Mouse (Mus musculus) forebrain, embryonic 16.5 days (tissue): ENCODE results near the gene Odf2. TPM values are rescaled to one million over a fixed set of nuclear protein-coding genes. Genes with fewer than 3 reads are reported as not detected.

ENCODE experiments used
- ATAC-seq: fragments of 200-750 bp; cut with Nextera tagmentation; 2 replicates; pipeline ENCODE4 v1.8.0; 2017; ENCODE audit warnings: mild to moderate bottlenecking, moderate library complexity
- H3K27ac ChIP-seq: fragments of 300-500 bp; sonication (generic); 2 replicates; pipeline ENCODE4 v1.5.1; 2014; ENCODE audit warnings: low read length, control low read depth
- H3K27me3 ChIP-seq: fragments of 300-500 bp; sonication (generic); replicated peaks from 2 replicates; pipeline ENCODE4 v1.6.1; 2014; ENCODE audit warnings: low read length; ENCODE audit not compliant: control insufficient read depth, insufficient read depth
- H3K36me3 ChIP-seq: fragments of 300-500 bp; sonication (generic); 2 replicates; pipeline ENCODE4 v1.6.1; 2014; ENCODE audit not compliant: control insufficient read depth, insufficient read depth
- H3K4me1 ChIP-seq: fragments of 300-500 bp; sonication (generic); replicated peaks from 2 replicates; pipeline ENCODE4 v1.6.1; 2014; ENCODE audit warnings: low read length; ENCODE audit not compliant: control insufficient read depth, insufficient read depth
- H3K4me2 ChIP-seq: fragments of 300-500 bp; sonication (generic); 2 replicates; pipeline ENCODE4 v1.6.1; 2014; ENCODE audit warnings: mild to moderate bottlenecking, low read length, control low read depth
- H3K4me3 ChIP-seq: fragments of 300-500 bp; sonication (generic); replicated peaks from 2 replicates; pipeline ENCODE4 v1.5.1; 2014; ENCODE audit warnings: mild to moderate bottlenecking, low read length, control low read depth
- H3K9ac ChIP-seq: fragments of 300-500 bp; sonication (generic); replicated peaks from 2 replicates; pipeline ENCODE4 v1.6.1; 2014; ENCODE audit warnings: low read depth, low read length, control low read depth
- H3K9me3 ChIP-seq: fragments of 300-500 bp; sonication (generic); 2 replicates; pipeline ENCODE4 v1.6.1; 2016; ENCODE audit warnings: low read length; ENCODE audit not compliant: control insufficient read depth
- WGBS: fragments of 180-500 bp; shearing (Covaris S2); extraction: QIAGEN DNeasy Blood & Tissue Kit; methylation state at CpG from one replicate; pipeline ENCODE4 v1.1.7; 2014; 5-methylcytosine and 5-hydroxymethylcytosine counted together
- polyA plus RNA-seq: library from polyadenylated mRNA; unstranded; fragments of >200 nt; fragmentation: Nextera tagmentation; extraction: Ambion mirVana; gene quantifications from 2 replicates; pipeline ENCODE4 v1.2.1, GENCODE M21; 2015

Gene Odf2
- polyA plus RNA-seq, 1 experiment from 2014 or later, result 73.7 TPM

- no peak overlapping the region for H3K9ac ChIP-seq
- H3K4me3 ChIP-seq, result no peak overlapping the region
- H3K27ac ChIP-seq, result no peak overlapping the region
- peaks cover 18% of the 10 kb centered on the region for H3K36me3 ChIP-seq
- H3K4me1 ChIP-seq, result peaks cover 17% of the 10 kb centered on the region
- no peak for ATAC-seq
- no peaks in the 10 kb centered on the region for H3K9me3 ChIP-seq
- H3K4me2 ChIP-seq, result no peak overlapping the region
- no peaks in the 10 kb centered on the region for H3K27me3 ChIP-seq
- WGBS, result 93% methylated on average over 7 of the region's 7 CpGs
Observed at GRCm38 (mm10) chr2:29961246-29961645, 72.2 kb downstream of the Odf2 start.

- H3K27ac ChIP-seq, result peak overlapping the region; percentile 93
- no peaks in the 10 kb centered on the region for H3K27me3 ChIP-seq
- peak overlapping the region; percentile 50 for H3K4me2 ChIP-seq
- ATAC-seq, result peak; percentile 32
- 11% methylated on average over 10 of the region's 10 CpGs for WGBS
- peaks cover 46% of the 10 kb centered on the region for H3K4me1 ChIP-seq
- 0 out of 2 replicates have a peak, but pooled peaks cover 5% of the 10 kb centered on the region for H3K36me3 ChIP-seq
- peak overlapping the region; percentile 62 for H3K4me3 ChIP-seq
- peak overlapping the region; percentile 82 for H3K9ac ChIP-seq
- no peaks in the 10 kb centered on the region for H3K9me3 ChIP-seq
Observed at GRCm38 (mm10) chr2:29964354-29965249, 75.6 kb downstream of the Odf2 start.

GRCm38 (mm10) chr2:29965250-29965843, 76.3 kb downstream of the Odf2 start, which contains the start of gene Sptan1:
Gene Sptan1 (plus strand): TSS chr2:29965560.
- Histone ChIP-seq H3K9me3 (no peaks in the 10 kb centered on the region), H3K4me2 (peak within 1 kb of the TSS; percentile 75), H3K27me3 (no peaks in the 10 kb centered on the region), H3K36me3 (0 out of 2 replicates have a peak, but pooled peaks cover under 1% of the 10 kb centered on the region), H3K4me3 (peak within 1 kb of the TSS; percentile 62), H3K27ac (peak within 1 kb of the TSS; percentile 93), H3K4me1 (peaks cover 52% of the 10 kb centered on the region), H3K9ac (peak within 1 kb of the TSS; percentile 99)
- under 1% methylated on average over 70 of the region's 82 CpGs for WGBS
- peak; percentile 99 for ATAC-seq

GRCm38 (mm10) chr2:29965906-29966305, 76.9 kb downstream of the Odf2 start:
- 0% methylated on average over 40 of the region's 41 CpGs for WGBS

GRCm38 (mm10) chr2:29966826-29967225, 77.8 kb downstream of the Odf2 start:
- H3K4me2 ChIP-seq, result peak overlapping the region; percentile 75
- peaks cover 59% of the 10 kb centered on the region for H3K4me1 ChIP-seq
- H3K36me3 ChIP-seq, result no peaks in the 10 kb centered on the region
- no peak for ATAC-seq
- no peaks in the 10 kb centered on the region for H3K27me3 ChIP-seq
- H3K27ac ChIP-seq, result no peak overlapping the region
- H3K9ac ChIP-seq, result peak overlapping the region; percentile 99
- no peaks in the 10 kb centered on the region for H3K9me3 ChIP-seq
- 54% methylated on average over 2 of the region's 2 CpGs for WGBS
- H3K4me3 ChIP-seq, result peak overlapping the region; percentile 62

More at GRCm38 (mm10) chr2:29965906-29966305, 76.9 kb downstream of the Odf2 start:
- Histone ChIP-seq H3K27me3 (no peaks in the 10 kb centered on the region), H3K9ac (peak overlapping the region; percentile 99), H3K4me2 (peak overlapping the region; percentile 75), H3K36me3 (no peaks in the 10 kb centered on the region), H3K4me3 (peak overlapping the region; percentile 62), H3K4me1 (peaks cover 55% of the 10 kb centered on the region), H3K27ac (peak overlapping the region; percentile 93), H3K9me3 (no peaks in the 10 kb centered on the region)
- peak; percentile 44 for ATAC-seq

GRCm38 (mm10) chr2:29967768-29968167, 78.7 kb downstream of the Odf2 start:
- Histone ChIP-seq H3K4me3 (peak overlapping the region; percentile 3), H3K36me3 (no peaks in the 10 kb centered on the region), H3K27ac (no peak overlapping the region), H3K4me2 (peak overlapping the region; percentile 75), H3K9me3 (no peaks in the 10 kb centered on the region), H3K27me3 (no peaks in the 10 kb centered on the region), H3K4me1 (peaks cover 66% of the 10 kb centered on the region), H3K9ac (no peak overlapping the region)
- ATAC-seq, result no peak
- 44% methylated on average over 5 of the region's 5 CpGs for WGBS

GRCm38 (mm10) chr2:29968638-29969037, 79.6 kb downstream of the Odf2 start:
- H3K27me3 ChIP-seq, result no peaks in the 10 kb centered on the region
- H3K4me1 ChIP-seq, result peaks cover 64% of the 10 kb centered on the region
- H3K36me3 ChIP-seq, result no peaks in the 10 kb centered on the region
- ATAC-seq, result no peak
- peak overlapping the region; percentile 22 for H3K4me2 ChIP-seq
- H3K9ac ChIP-seq, result no peak overlapping the region
- no peak overlapping the region for H3K27ac ChIP-seq
- no peaks in the 10 kb centered on the region for H3K9me3 ChIP-seq
- 74% methylated on average over 5 of the region's 5 CpGs for WGBS
- H3K4me3 ChIP-seq, result no peak overlapping the region

- Histone ChIP-seq H3K36me3 (no peaks in the 10 kb centered on the region), H3K27me3 (no peaks in the 10 kb centered on the region), H3K27ac (no peak overlapping the region), H3K9ac (no peak overlapping the region), H3K4me1 (peaks cover 47% of the 10 kb centered on the region), H3K9me3 (no peaks in the 10 kb centered on the region), H3K4me3 (no peak overlapping the region), H3K4me2 (no peak overlapping the region)
- WGBS, result 65% methylated on average over 9 of the region's 9 CpGs
- ATAC-seq, result no peak
Observed at GRCm38 (mm10) chr2:29971838-29972635, 83.0 kb downstream of the Odf2 start.

- ATAC-seq, result no peak
- WGBS, result 19% methylated on average over 2 of the region's 2 CpGs
- Histone ChIP-seq H3K27me3 (no peaks in the 10 kb centered on the region), H3K9ac (no peak overlapping the region), H3K36me3 (no peaks in the 10 kb centered on the region), H3K4me1 (peaks cover 32% of the 10 kb centered on the region), H3K4me2 (no peak overlapping the region), H3K4me3 (no peak overlapping the region), H3K9me3 (no peaks in the 10 kb centered on the region), H3K27ac (no peak overlapping the region)
Observed at GRCm38 (mm10) chr2:29973525-29973924, 84.5 kb downstream of the Odf2 start.
